Mouse (Mus musculus): ENCODE measurements around the gene Tuba1a. TPM values are rescaled to one million over a fixed set of nuclear protein-coding genes. Genes with fewer than 3 reads are reported as not detected.
A peak's percentile ranks its signal among the peaks of the same experiment; 100 is the strongest.
"Not testable (repeated sequence)": the region's sequence is repeated elsewhere in the genome, so short reads cannot be mapped to it uniquely, and the experiment has no call there.

Gene Tuba1a
- polyA plus RNA-seq, 1 experiment from 2014 or later, result 10,701 TPM

- no peak overlapping the region for H3K4me3 ChIP-seq
- H3K9ac ChIP-seq, result no peak overlapping the region
- peaks cover 10% of the 10 kb centered on the region for H3K4me1 ChIP-seq
- 81% methylated on average over 3 of the region's 3 CpGs for WGBS
- ATAC-seq (ENCODE audit: low FRiP score, low read depth), result no peak
- no peaks in the 10 kb centered on the region for H3K27me3 ChIP-seq (replicated peaks)
- no peaks in the 10 kb centered on the region for H3K9me3 ChIP-seq
- H3K27ac ChIP-seq, result no peak overlapping the region
- no peak overlapping the region for H3K4me2 ChIP-seq (replicated peaks)
- no peaks in the 10 kb centered on the region for H3K36me3 ChIP-seq
Measured at GRCm38 (mm10) chr15:98959531-98959930, 6.0 kb upstream of the Tuba1a start.

DNA sequence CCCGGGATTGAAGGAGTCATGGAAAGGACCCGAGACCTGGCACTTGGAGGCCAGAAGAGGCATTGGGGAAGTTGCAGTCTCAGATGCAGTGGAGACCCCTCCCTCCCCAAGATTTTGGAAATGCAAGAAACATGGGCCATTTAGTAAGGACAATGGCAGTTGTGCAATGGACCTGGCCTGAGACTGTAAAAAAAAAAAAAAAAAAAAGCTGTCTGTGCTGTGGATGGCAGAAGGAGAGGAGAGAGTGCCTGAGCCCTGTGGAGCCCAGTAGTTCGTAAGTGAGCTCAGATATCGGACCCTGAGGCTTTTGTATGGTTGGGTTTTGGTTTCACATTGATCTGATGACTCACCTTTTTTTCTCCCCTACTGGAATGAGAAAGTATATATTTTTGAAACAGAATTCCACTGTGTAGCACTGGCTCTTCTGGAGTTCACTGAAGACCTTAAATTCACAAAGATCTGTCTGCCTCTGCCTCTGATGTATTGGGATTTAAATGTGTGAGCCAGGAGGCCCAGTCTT is 5.5 kb upstream of the Tuba1a start:
- Histone ChIP-seq H3K27ac (no peak overlapping the region), H3K9me3 (no peaks in the 10 kb centered on the region), H3K4me1 (peaks cover 10% of the 10 kb centered on the region), H3K4me2 (replicated peaks) (no peak overlapping the region), H3K36me3 (no peaks in the 10 kb centered on the region), H3K4me3 (no peak overlapping the region), H3K27me3 (replicated peaks) (no peaks in the 10 kb centered on the region), H3K9ac (no peak overlapping the region)
- WGBS, result 81% methylated on average over 4 of the region's 4 CpGs
- ATAC-seq (ENCODE audit: low FRiP score, low read depth), result no peak

- Histone ChIP-seq H3K4me1 (peaks cover 10% of the 10 kb centered on the region), H3K4me2 (replicated peaks) (no peak overlapping the region), H3K27me3 (replicated peaks) (no peaks in the 10 kb centered on the region), H3K36me3 (no peaks in the 10 kb centered on the region), H3K4me3 (no peak overlapping the region), H3K9me3 (no peaks in the 10 kb centered on the region), H3K9ac (no peak overlapping the region), H3K27ac (no peak overlapping the region)
- 87% methylated on average over 5 of the region's 5 CpGs for WGBS
- no peak for ATAC-seq (ENCODE audit: low FRiP score, low read depth)
Measured at GRCm38 (mm10) chr15:98957475-98957874, 4.0 kb upstream of the Tuba1a start.

DNA sequence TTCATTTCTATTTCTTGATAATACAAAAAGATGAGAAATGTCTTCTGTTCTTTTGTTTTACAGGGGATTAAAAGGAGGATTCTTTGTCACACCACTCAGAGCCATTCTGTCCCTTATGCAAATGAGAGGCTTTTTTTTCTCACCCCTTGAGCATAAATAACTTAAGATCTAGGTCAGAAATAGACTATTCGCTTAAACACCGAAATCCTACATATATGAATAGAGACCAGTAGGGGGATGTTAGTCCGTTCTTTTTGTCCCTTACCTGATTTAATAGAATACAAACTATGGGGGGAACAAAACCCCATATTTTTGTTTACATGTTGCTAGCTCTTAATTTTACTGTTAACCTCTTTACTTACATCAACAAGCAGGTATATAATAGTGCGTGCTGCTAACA is 2.5 kb upstream of the Tuba1a start:
- 71% methylated on average over 4 of the region's 4 CpGs for WGBS
- Histone ChIP-seq H3K9me3 (no peaks in the 10 kb centered on the region), H3K4me2 (replicated peaks) (peak overlapping the region; percentile 60), H3K9ac (peak overlapping the region; percentile 22; the same call in 1 of the 2 replicates), H3K4me3 (no peak overlapping the region), H3K36me3 (peaks cover 2% of the 10 kb centered on the region; the same call in 1 of the 2 replicates), H3K27ac (no peak overlapping the region), H3K27me3 (replicated peaks) (no peaks in the 10 kb centered on the region), H3K4me1 (peaks cover 10% of the 10 kb centered on the region)
- ATAC-seq (ENCODE audit: low FRiP score, low read depth), result no peak

DNA sequence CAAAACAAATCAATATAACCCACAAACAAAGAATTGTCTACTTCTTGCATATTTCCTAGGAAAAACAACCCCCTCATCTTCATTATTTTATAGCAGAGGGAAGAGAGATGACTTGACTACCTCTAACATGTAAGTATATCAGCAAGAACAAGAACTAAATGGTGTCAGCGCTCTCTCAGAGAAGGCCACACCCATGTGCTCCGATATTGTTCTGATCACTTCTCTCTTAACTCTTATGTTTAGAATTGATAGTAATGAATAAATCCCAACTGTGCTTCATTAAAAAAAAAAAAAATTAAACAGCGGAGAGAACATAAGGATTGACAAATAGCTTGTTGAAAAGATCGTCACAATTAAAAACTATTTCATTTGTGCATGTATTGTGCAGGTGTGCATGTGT is 1.8 kb upstream of the Tuba1a start:
- ATAC-seq (ENCODE audit: low FRiP score, low read depth), result no peak
- H3K4me3 ChIP-seq, result peak overlapping the region; percentile 31; the same call in 1 of the 2 replicates
- H3K4me2 ChIP-seq (replicated peaks), result peak overlapping the region; percentile 60
- peak overlapping the region; percentile 68 for H3K9ac ChIP-seq
- peak overlapping the region; percentile 96 for H3K27ac ChIP-seq
- peaks cover 4% of the 10 kb centered on the region; the same call in 1 of the 2 replicates for H3K36me3 ChIP-seq
- H3K27me3 ChIP-seq (replicated peaks), result no peaks in the 10 kb centered on the region
- H3K9me3 ChIP-seq, result no peaks in the 10 kb centered on the region
- peaks cover 10% of the 10 kb centered on the region for H3K4me1 ChIP-seq
- 54% methylated on average over 4 of the region's 4 CpGs for WGBS

- Histone ChIP-seq H3K9me3 (no peaks in the 10 kb centered on the region), H3K4me3 (peak overlapping the region; percentile 31), H3K27ac (peak overlapping the region; percentile 96), H3K4me2 (replicated peaks) (peak overlapping the region; percentile 60), H3K9ac (peak overlapping the region; percentile 68), H3K4me1 (peaks cover 10% of the 10 kb centered on the region), H3K36me3 (peaks cover 7% of the 10 kb centered on the region), H3K27me3 (replicated peaks) (no peaks in the 10 kb centered on the region)
- peak; percentile 33; the same call in 1 of the 2 replicates for ATAC-seq (ENCODE audit: low FRiP score, low read depth)
- WGBS, result 5% methylated on average over 14 of the region's 14 CpGs
Measured at GRCm38 (mm10) chr15:98954425-98955253, 1.1 kb upstream of the Tuba1a start.

- peak; percentile 64 for ATAC-seq (ENCODE audit: low FRiP score, low read depth)
- H3K27ac ChIP-seq, result peak overlapping the region; percentile 100
- H3K4me1 ChIP-seq, result peaks cover 10% of the 10 kb centered on the region
- H3K4me3 ChIP-seq, result peak overlapping the region; percentile 91
- no peaks in the 10 kb centered on the region for H3K27me3 ChIP-seq (replicated peaks)
- H3K4me2 ChIP-seq (replicated peaks), result peak overlapping the region; percentile 60
- no peaks in the 10 kb centered on the region for H3K9me3 ChIP-seq
- under 1% methylated on average over 41 of the region's 41 CpGs for WGBS
- H3K36me3 ChIP-seq, result peaks cover 13% of the 10 kb centered on the region
- peak overlapping the region; percentile 100 for H3K9ac ChIP-seq
Measured at GRCm38 (mm10) chr15:98952751-98953400, 627 bp downstream of the Tuba1a start.

DNA sequence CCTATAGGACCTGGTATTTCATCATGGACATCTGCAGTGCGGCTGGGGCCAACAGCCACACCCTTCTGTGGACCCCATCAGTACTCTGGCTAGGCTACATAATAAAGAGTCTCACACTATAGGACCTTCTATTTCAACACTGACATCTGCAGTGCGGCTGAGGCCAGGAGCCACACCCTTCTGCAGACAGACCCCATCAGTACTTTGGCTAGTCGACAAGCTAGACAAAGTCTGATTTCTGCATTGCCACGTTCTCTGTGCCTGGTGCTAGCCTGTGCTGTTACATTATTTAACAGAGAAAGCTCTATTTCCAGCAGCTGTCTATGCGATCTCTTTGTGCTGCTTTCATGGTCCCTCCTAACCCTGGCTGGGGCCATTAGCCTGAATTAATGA is 1.4 kb downstream of the Tuba1a start:
- no peak for ATAC-seq (ENCODE audit: low FRiP score, low read depth)
- no peaks in the 10 kb centered on the region for H3K9me3 ChIP-seq

DNA sequence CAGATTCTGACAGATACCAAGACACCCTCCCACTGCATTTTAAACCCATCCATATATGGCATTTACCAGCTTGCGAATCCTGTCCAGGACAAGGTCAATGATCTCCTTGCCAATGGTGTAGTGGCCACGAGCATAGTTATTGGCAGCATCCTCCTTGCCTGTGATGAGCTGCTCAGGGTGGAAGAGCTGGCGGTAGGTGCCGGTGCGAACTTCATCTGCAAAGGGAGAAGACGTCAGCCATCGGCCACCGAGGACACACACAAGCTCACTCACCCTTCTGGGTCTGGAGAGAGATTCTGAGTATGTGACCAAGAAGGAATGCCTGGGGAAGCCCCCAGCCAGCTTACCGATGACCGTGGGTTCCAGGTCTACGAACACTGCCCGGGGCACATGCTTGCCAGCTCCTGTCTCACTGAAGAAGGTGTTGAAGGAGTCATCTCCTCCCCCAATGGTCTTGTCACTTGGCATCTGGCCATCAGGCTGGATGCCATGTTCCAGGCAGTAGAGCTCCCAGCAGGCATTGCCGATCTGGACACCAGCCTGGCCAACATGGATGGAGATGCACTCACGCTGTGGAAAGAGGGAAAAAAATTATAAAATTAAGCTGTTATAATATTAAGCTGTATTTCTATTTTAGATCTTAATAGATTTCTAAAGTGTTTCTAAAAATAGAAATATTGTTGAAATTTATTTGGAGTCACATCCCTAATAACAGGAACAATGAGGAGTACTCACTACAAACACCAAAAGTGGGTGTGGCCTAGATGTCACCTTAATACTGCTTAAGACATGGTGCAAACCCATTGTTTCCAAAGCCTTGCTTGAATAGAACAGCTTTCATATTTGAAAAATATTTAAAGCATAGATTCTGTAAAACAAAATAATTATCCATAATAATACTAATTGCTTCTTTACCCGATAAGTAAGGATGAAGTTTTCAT is 2.1 kb downstream of the Tuba1a start:
- WGBS, result 83% methylated on average over 11 of the region's 15 CpGs
- H3K27me3 ChIP-seq (replicated peaks), result not testable (repeated sequence)

More for the DNA sequence above, 1.4 kb downstream of the Tuba1a start:
- 13% methylated on average over 5 of the region's 5 CpGs for WGBS
- peaks cover 10% of the 10 kb centered on the region for H3K4me1 ChIP-seq
- H3K9ac ChIP-seq, result peak overlapping the region; percentile 100
- no peaks in the 10 kb centered on the region for H3K27me3 ChIP-seq (replicated peaks)
- peaks cover 13% of the 10 kb centered on the region for H3K36me3 ChIP-seq
- H3K4me3 ChIP-seq, result peak overlapping the region; percentile 91
- H3K27ac ChIP-seq, result peak overlapping the region; percentile 84
- peak overlapping the region; percentile 60 for H3K4me2 ChIP-seq (replicated peaks)

GRCm38 (mm10) chr15:98949607-98949892 is 4.0 kb downstream of the Tuba1a start:
- Histone ChIP-seq H3K4me3 (peak overlapping the region; percentile 21), H3K4me1 (no peaks in the 10 kb centered on the region), H3K27me3 (replicated peaks) (no peaks in the 10 kb centered on the region), H3K27ac (0 out of 2 replicates have a peak overlapping the region, but pooled peaks have one; percentile 5), H3K36me3 (peaks cover 13% of the 10 kb centered on the region), H3K9me3 (no peaks in the 10 kb centered on the region), H3K4me2 (replicated peaks) (peak overlapping the region; percentile 55), H3K9ac (peak overlapping the region; percentile 51)
- no peak for ATAC-seq (ENCODE audit: low FRiP score, low read depth)
- WGBS, result 44% methylated on average over 3 of the region's 3 CpGs

More for the DNA sequence above, 2.1 kb downstream of the Tuba1a start:
- H3K4me1 ChIP-seq; H3K9me3 ChIP-seq; ATAC-seq (ENCODE audit: low FRiP score, low read depth): not testable (repeated sequence)
- peak overlapping the region; percentile 84 for H3K27ac ChIP-seq
- H3K36me3 ChIP-seq, result peaks cover 13% of the 10 kb centered on the region
- H3K4me2 ChIP-seq (replicated peaks), result peak overlapping the region; percentile 60
- peak overlapping the region; percentile 100 for H3K9ac ChIP-seq
- peak overlapping the region; percentile 91 for H3K4me3 ChIP-seq

GRCm38 (mm10) chr15:98948857-98949606 is 4.5 kb downstream of the Tuba1a start:
- ATAC-seq (ENCODE audit: low FRiP score, low read depth), result no peak
- Histone ChIP-seq H3K36me3 (peaks cover 13% of the 10 kb centered on the region), H3K9me3 (no peaks in the 10 kb centered on the region), H3K4me3 (peak overlapping the region; percentile 21), H3K27ac (0 out of 2 replicates have a peak overlapping the region, but pooled peaks have one; percentile 5), H3K9ac (peak overlapping the region; percentile 51), H3K4me2 (replicated peaks) (peak overlapping the region; percentile 55), H3K4me1 (no peaks in the 10 kb centered on the region), H3K27me3 (replicated peaks) (no peaks in the 10 kb centered on the region)
- 59% methylated on average over 6 of the region's 6 CpGs for WGBS

Measured in neural tube, embryonic 12.5 days (tissue).